Mouse (Mus musculus) thymus, postnatal 25 days (tissue): Measurements from ENCODE around the gene Mup5.
"Not testable (repeated sequence)": the region's sequence is repeated elsewhere in the genome, so short reads cannot be mapped to it uniquely, and the experiment has no call there.

Experiments
- DNase-seq: peaks from one replicate; pipeline ENCODE4 v3.0.0; 2022

Mup5 gene

GRCm38 (mm10) chr4:61834952-61835708, at the start of gene Mup5:
Gene Mup5 (minus strand): TSS chr4:61835233.
- no peak for DNase-seq

- DNase-seq = no peak
These were observed 23.1 kb upstream of the Mup5 start for GRCm38 (mm10) chr4:61858160-61858559.

- DNase-seq = no peak
These were observed 21.0 kb upstream of the Mup5 start for GRCm38 (mm10) chr4:61855831-61856698.

- DNase-seq = no peak
These were observed 20.3 kb upstream of the Mup5 start for GRCm38 (mm10) chr4:61855344-61855743.

GRCm38 (mm10) chr4:61844758-61845455, 9.9 kb upstream of the Mup5 start:
- no peak for DNase-seq

GRCm38 (mm10) chr4:61829211-61829610, 5.8 kb downstream of the Mup5 start:
- no peak for DNase-seq

GRCm38 (mm10) chr4:61823185-61823584, 11.8 kb downstream of the Mup5 start:
- no peak for DNase-seq

- not testable (repeated sequence) for DNase-seq
These were observed 12.5 kb downstream of the Mup5 start for GRCm38 (mm10) chr4:61822541-61822940.

GRCm38 (mm10) chr4:61815602-61816001, 19.4 kb downstream of the Mup5 start:
- no peak for DNase-seq

- DNase-seq = no peak
These were observed 21.6 kb downstream of the Mup5 start for GRCm38 (mm10) chr4:61813435-61813834.

- DNase-seq = not testable (repeated sequence)
These were observed 23.8 kb downstream of the Mup5 start for GRCm38 (mm10) chr4:61811193-61811592.

- DNase-seq = not testable (repeated sequence)
These were observed 26.1 kb downstream of the Mup5 start for GRCm38 (mm10) chr4:61808926-61809325.

- not testable (repeated sequence) for DNase-seq
These were observed 45.3 kb downstream of the Mup5 start for GRCm38 (mm10) chr4:61789699-61790098.

GRCm38 (mm10) chr4:61784231-61784630, 50.8 kb downstream of the Mup5 start:
- DNase-seq = not testable (repeated sequence)

- not testable (repeated sequence) for DNase-seq
These were observed 52.9 kb downstream of the Mup5 start, which contains the start of gene Mup19 for GRCm38 (mm10) chr4:61782169-61782568. Gene Mup19 (minus strand): TSS chr4:61782269.
